Mouse (Mus musculus): ENCODE measurements around the gene Pacrg. TPM values are rescaled to one million over a fixed set of nuclear protein-coding genes. Genes with fewer than 3 reads are reported as not detected.

The Pacrg gene
- polyA plus RNA-seq, 1 experiment from 2014 or later, result 22.5 TPM

GRCm38 (mm10) chr17:10764343-10764742, 75.8 kb downstream of the Pacrg start:
- Histone ChIP-seq H3K9me3 (replicated peaks; ENCODE audit: control insufficient read depth, low read length, poor library complexity, severe bottlenecking) (no peaks in the 10 kb centered on the region), H3K27ac (ENCODE audit: low read length) (no peak overlapping the region), H3K9ac (ENCODE audit: low read depth, low read length) (no peak overlapping the region), H3K4me3 (ENCODE audit: low read depth, low read length) (no peak overlapping the region), H3K27me3 (ENCODE audit: control insufficient read depth, insufficient read depth, low read depth, low read length) (no peaks in the 10 kb centered on the region), H3K36me3 (ENCODE audit: control insufficient read depth, insufficient read depth, low read length) (no peaks in the 10 kb centered on the region), H3K4me2 (ENCODE audit: low read length) (no peak overlapping the region), H3K4me1 (ENCODE audit: control insufficient read depth, insufficient read depth, low read length) (no peaks in the 10 kb centered on the region)
- ATAC-seq, result no peak
- WGBS, result 84% methylated on average over 1 of the region's 1 CpGs

DNA sequence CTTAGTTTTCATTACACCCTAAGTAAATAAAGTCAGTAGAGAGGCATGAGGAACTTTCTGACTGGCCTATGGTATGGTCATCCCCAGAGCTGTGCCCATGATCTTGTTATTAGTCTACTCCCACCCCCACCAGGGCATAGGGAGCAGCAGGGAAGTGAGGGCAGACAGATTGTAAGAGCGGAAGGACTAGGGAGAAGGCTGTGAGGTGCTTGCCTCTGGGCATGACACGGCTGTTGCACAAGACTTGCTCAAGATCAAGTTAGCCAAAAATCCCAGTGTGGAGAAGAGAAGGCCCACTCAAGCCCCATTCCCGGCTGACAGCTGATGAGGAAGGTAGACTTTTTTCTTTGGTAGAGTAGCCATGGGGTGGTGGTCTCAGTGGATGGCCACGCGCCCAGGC, 82.7 kb downstream of the Pacrg start:
- ATAC-seq, result no peak
- Histone ChIP-seq H3K9me3 (replicated peaks; ENCODE audit: control insufficient read depth, low read length, poor library complexity, severe bottlenecking) (no peaks in the 10 kb centered on the region), H3K27me3 (ENCODE audit: control insufficient read depth, insufficient read depth, low read depth, low read length) (no peaks in the 10 kb centered on the region), H3K4me2 (ENCODE audit: low read length) (no peak overlapping the region), H3K27ac (ENCODE audit: low read length) (no peak overlapping the region), H3K4me1 (ENCODE audit: control insufficient read depth, insufficient read depth, low read length) (no peaks in the 10 kb centered on the region), H3K9ac (ENCODE audit: low read depth, low read length) (no peak overlapping the region), H3K36me3 (ENCODE audit: control insufficient read depth, insufficient read depth, low read length) (no peaks in the 10 kb centered on the region), H3K4me3 (ENCODE audit: low read depth, low read length) (no peak overlapping the region)
- WGBS, result over 99% methylated on average over 5 of the region's 5 CpGs

- Histone ChIP-seq H3K4me2 (ENCODE audit: low read length) (no peak overlapping the region; the same call in 1 of the 2 replicates), H3K9me3 (replicated peaks; ENCODE audit: control insufficient read depth, low read length, poor library complexity, severe bottlenecking) (no peaks in the 10 kb centered on the region), H3K4me3 (ENCODE audit: low read depth, low read length) (no peak overlapping the region), H3K36me3 (ENCODE audit: control insufficient read depth, insufficient read depth, low read length) (no peaks in the 10 kb centered on the region), H3K27ac (ENCODE audit: low read length) (peak overlapping the region; percentile 62), H3K9ac (ENCODE audit: low read depth, low read length) (no peak overlapping the region), H3K27me3 (ENCODE audit: control insufficient read depth, insufficient read depth, low read depth, low read length) (no peaks in the 10 kb centered on the region), H3K4me1 (ENCODE audit: control insufficient read depth, insufficient read depth, low read length) (peaks cover 5% of the 10 kb centered on the region; the same call in 1 of the 2 replicates)
- ATAC-seq, result peak; percentile 93
- WGBS, result 7% methylated on average over 4 of the region's 4 CpGs
Observed at GRCm38 (mm10) chr17:10744709-10745461, 95.2 kb downstream of the Pacrg start.

DNA sequence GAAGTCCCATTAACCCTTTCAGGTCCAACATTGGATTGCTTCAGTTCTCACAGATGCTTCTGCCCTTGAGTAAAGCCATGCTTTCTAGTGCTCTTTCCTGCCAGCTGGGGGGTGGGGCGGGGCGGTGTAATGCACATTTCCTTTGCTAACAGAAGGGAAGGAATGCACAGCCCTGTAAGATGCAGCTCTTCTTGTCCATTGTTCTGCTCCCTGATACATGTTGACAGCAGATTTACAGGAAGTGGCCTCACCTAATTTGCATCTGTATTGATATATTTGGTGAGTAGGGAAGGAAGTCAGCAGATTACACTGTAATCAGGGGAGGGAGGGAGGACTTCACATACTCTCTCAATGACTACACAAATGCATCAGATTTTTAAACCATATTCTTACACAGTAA, 100.0 kb downstream of the Pacrg start:
- WGBS, result 97% methylated on average over 2 of the region's 2 CpGs
- ATAC-seq, result no peak
- Histone ChIP-seq H3K27me3 (ENCODE audit: control insufficient read depth, insufficient read depth, low read depth, low read length) (no peaks in the 10 kb centered on the region), H3K9ac (ENCODE audit: low read depth, low read length) (no peak overlapping the region), H3K4me2 (ENCODE audit: low read length) (no peak overlapping the region), H3K4me1 (ENCODE audit: control insufficient read depth, insufficient read depth, low read length) (peaks cover 5% of the 10 kb centered on the region; the same call in 1 of the 2 replicates), H3K9me3 (replicated peaks; ENCODE audit: control insufficient read depth, low read length, poor library complexity, severe bottlenecking) (0 out of 2 replicates have a peak, but pooled peaks cover 2% of the 10 kb centered on the region), H3K27ac (ENCODE audit: low read length) (no peak overlapping the region), H3K36me3 (ENCODE audit: control insufficient read depth, insufficient read depth, low read length) (no peaks in the 10 kb centered on the region), H3K4me3 (ENCODE audit: low read depth, low read length) (no peak overlapping the region)

DNA sequence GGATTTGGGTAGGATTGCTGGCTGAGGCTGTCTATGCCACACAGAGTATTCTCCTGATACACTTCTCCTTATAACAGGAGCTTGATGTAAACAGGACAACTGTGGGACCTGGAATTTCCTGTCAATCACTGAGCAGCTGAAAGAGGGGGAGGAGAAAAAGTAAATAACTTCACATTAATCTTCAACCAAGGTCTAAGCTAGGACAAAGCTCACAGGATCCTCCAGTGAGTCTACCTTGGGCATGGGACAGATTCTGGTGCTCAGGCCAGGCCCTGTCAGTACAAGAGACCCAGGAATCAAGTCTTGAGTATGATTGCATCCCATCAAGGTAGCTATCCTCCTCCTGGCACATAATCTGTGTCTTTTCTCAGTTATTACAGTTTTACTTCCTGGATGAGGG, 102.1 kb downstream of the Pacrg start:
- no peaks in the 10 kb centered on the region for H3K36me3 ChIP-seq (ENCODE audit: control insufficient read depth, insufficient read depth, low read length)
- H3K27ac ChIP-seq (ENCODE audit: low read length), result no peak overlapping the region
- H3K9me3 ChIP-seq (replicated peaks; ENCODE audit: control insufficient read depth, low read length, poor library complexity, severe bottlenecking), result 0 out of 2 replicates have a peak, but pooled peaks cover 2% of the 10 kb centered on the region
- H3K4me2 ChIP-seq (ENCODE audit: low read length), result no peak overlapping the region
- no peaks in the 10 kb centered on the region for H3K27me3 ChIP-seq (ENCODE audit: control insufficient read depth, insufficient read depth, low read depth, low read length)
- H3K4me3 ChIP-seq (ENCODE audit: low read depth, low read length), result no peak overlapping the region
- no peak for ATAC-seq
- H3K9ac ChIP-seq (ENCODE audit: low read depth, low read length), result no peak overlapping the region
- H3K4me1 ChIP-seq (ENCODE audit: control insufficient read depth, insufficient read depth, low read length), result no peaks in the 10 kb centered on the region; the same call in 1 of the 2 replicates

DNA sequence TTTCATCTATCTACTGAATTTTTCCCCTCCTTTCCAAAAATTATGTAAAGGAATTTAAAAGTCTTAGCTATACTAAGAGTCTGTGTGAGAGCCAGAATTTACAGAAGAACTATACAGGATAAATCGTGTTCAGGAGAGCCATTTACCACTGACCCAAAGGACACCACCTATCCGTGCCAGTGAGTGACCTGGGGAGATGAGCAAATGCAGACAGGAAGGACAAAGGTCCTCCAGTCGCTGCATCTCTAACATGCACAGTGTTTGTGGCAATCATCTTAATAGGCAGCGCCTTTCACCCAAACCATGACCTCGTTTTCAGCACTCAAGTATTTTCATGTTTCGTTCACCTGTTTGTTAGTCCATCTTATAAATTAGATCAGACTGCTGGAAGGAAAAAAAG, 105.4 kb downstream of the Pacrg start:
- WGBS, result 73% methylated on average over 6 of the region's 6 CpGs
- Histone ChIP-seq H3K4me3 (ENCODE audit: low read depth, low read length) (no peak overlapping the region), H3K4me2 (ENCODE audit: low read length) (no peak overlapping the region), H3K9me3 (replicated peaks; ENCODE audit: control insufficient read depth, low read length, poor library complexity, severe bottlenecking) (0 out of 2 replicates have a peak, but pooled peaks cover 2% of the 10 kb centered on the region), H3K27me3 (ENCODE audit: control insufficient read depth, insufficient read depth, low read depth, low read length) (no peaks in the 10 kb centered on the region), H3K27ac (ENCODE audit: low read length) (no peak overlapping the region), H3K36me3 (ENCODE audit: control insufficient read depth, insufficient read depth, low read length) (no peaks in the 10 kb centered on the region), H3K9ac (ENCODE audit: low read depth, low read length) (no peak overlapping the region), H3K4me1 (ENCODE audit: control insufficient read depth, insufficient read depth, low read length) (peaks cover 3% of the 10 kb centered on the region; the same call in 1 of the 2 replicates)
- no peak for ATAC-seq

GRCm38 (mm10) chr17:10732303-10733048, 107.6 kb downstream of the Pacrg start:
- H3K27me3 ChIP-seq (ENCODE audit: control insufficient read depth, insufficient read depth, low read depth, low read length), result no peaks in the 10 kb centered on the region
- no peaks in the 10 kb centered on the region for H3K9me3 ChIP-seq (replicated peaks; ENCODE audit: control insufficient read depth, low read length, poor library complexity, severe bottlenecking)
- H3K4me3 ChIP-seq (ENCODE audit: low read depth, low read length), result no peak overlapping the region
- H3K4me1 ChIP-seq (ENCODE audit: control insufficient read depth, insufficient read depth, low read length), result peaks cover 6% of the 10 kb centered on the region
- no peak overlapping the region for H3K4me2 ChIP-seq (ENCODE audit: low read length)
- no peak overlapping the region for H3K27ac ChIP-seq (ENCODE audit: low read length)
- no peaks in the 10 kb centered on the region for H3K36me3 ChIP-seq (ENCODE audit: control insufficient read depth, insufficient read depth, low read length)
- H3K9ac ChIP-seq (ENCODE audit: low read depth, low read length), result no peak overlapping the region
- WGBS, result 23% methylated on average over 4 of the region's 4 CpGs
- ATAC-seq, result no peak

- no peaks in the 10 kb centered on the region for H3K36me3 ChIP-seq (ENCODE audit: control insufficient read depth, insufficient read depth, low read length)
- H3K4me1 ChIP-seq (ENCODE audit: control insufficient read depth, insufficient read depth, low read length), result peaks cover 3% of the 10 kb centered on the region; the same call in 1 of the 2 replicates
- no peaks in the 10 kb centered on the region for H3K27me3 ChIP-seq (ENCODE audit: control insufficient read depth, insufficient read depth, low read depth, low read length)
- no peak overlapping the region for H3K9ac ChIP-seq (ENCODE audit: low read depth, low read length)
- no peak overlapping the region for H3K4me3 ChIP-seq (ENCODE audit: low read depth, low read length)
- no peak overlapping the region for H3K4me2 ChIP-seq (ENCODE audit: low read length)
- no peak for ATAC-seq
- H3K27ac ChIP-seq (ENCODE audit: low read length), result no peak overlapping the region
- 87% methylated on average over 3 of the region's 3 CpGs for WGBS
- no peaks in the 10 kb centered on the region for H3K9me3 ChIP-seq (replicated peaks; ENCODE audit: control insufficient read depth, low read length, poor library complexity, severe bottlenecking)
Observed at GRCm38 (mm10) chr17:10724853-10725252, 115.3 kb downstream of the Pacrg start.

DNA sequence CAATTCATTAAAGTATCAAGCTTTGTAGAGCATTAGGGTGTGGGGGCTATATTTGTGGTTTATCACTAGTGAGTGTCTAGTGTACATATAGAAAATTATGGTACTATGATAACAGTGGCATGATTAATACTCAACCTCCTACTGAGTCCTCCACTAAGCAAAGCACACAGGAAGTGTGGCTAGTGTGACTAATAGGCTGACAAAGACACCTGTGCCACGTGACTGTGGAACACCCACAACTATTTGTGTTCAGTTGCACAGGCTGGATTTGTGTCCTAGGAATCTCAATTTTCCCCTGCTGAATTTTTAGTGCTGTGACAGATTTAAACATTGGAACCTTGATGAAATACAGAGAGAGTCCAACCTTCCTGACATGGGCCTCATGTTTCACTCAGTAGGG, 118.5 kb downstream of the Pacrg start:
- no peak overlapping the region for H3K4me3 ChIP-seq (ENCODE audit: low read depth, low read length)
- WGBS, result 60% methylated on average over 1 of the region's 1 CpGs
- H3K27me3 ChIP-seq (ENCODE audit: control insufficient read depth, insufficient read depth, low read depth, low read length), result no peaks in the 10 kb centered on the region
- no peaks in the 10 kb centered on the region for H3K9me3 ChIP-seq (replicated peaks; ENCODE audit: control insufficient read depth, low read length, poor library complexity, severe bottlenecking)
- H3K4me2 ChIP-seq (ENCODE audit: low read length), result no peak overlapping the region
- no peaks in the 10 kb centered on the region for H3K36me3 ChIP-seq (ENCODE audit: control insufficient read depth, insufficient read depth, low read length)
- no peak overlapping the region for H3K9ac ChIP-seq (ENCODE audit: low read depth, low read length)
- ATAC-seq, result no peak
- no peaks in the 10 kb centered on the region for H3K4me1 ChIP-seq (ENCODE audit: control insufficient read depth, insufficient read depth, low read length)
- no peak overlapping the region for H3K27ac ChIP-seq (ENCODE audit: low read length)

Data from midbrain, embryonic 16.5 days (tissue).